Mouse (Mus musculus) heart, embryonic 13.5 days (tissue): ENCODE measurements around the gene Hmx3. TPM values are rescaled to one million over a fixed set of nuclear protein-coding genes. Genes with fewer than 3 reads are reported as not detected.

Source experiments
- ATAC-seq: fragments of 200-750 bp; cut with Nextera tagmentation; 2 replicates; pipeline ENCODE4 v1.8.0; 2017; ENCODE audit warnings: moderate TSS enrichment; ENCODE audit not compliant: insufficient number of reproducible peaks, low FRiP score, low TSS enrichment; ENCODE audit errors: extremely low read depth
- H3K27ac ChIP-seq: fragments of 300-500 bp; sonication (generic); replicated peaks from 2 replicates; pipeline ENCODE4 v1.5.1; 2015; ENCODE audit warnings: moderate library complexity, mild to moderate bottlenecking, inconsistent platforms
- H3K27me3 ChIP-seq: fragments of 300-500 bp; sonication (generic); replicated peaks from 2 replicates; pipeline ENCODE4 v1.6.1; 2015; ENCODE audit warnings: mild to moderate bottlenecking, inconsistent platforms
- H3K36me3 ChIP-seq: fragments of 300-500 bp; sonication (generic); 2 replicates; pipeline ENCODE4 v1.6.1; 2015; ENCODE audit warnings: mild to moderate bottlenecking, inconsistent platforms
- H3K4me1 ChIP-seq: fragments of 300-500 bp; sonication (generic); 2 replicates; pipeline ENCODE4 v1.6.1; 2015; ENCODE audit warnings: inconsistent platforms
- H3K4me2 ChIP-seq: fragments of 300-500 bp; sonication (generic); 2 replicates; pipeline ENCODE4 v1.6.1; 2015; ENCODE audit warnings: inconsistent platforms, mild to moderate bottlenecking, moderate library complexity
- H3K4me3 ChIP-seq: fragments of 300-500 bp; sonication (generic); 2 replicates; pipeline ENCODE4 v1.5.1; 2015; ENCODE audit warnings: moderate library complexity, mild to moderate bottlenecking, inconsistent platforms
- H3K9ac ChIP-seq: fragments of 300-500 bp; sonication (generic); 2 replicates; pipeline ENCODE4 v1.6.1; 2015; ENCODE audit warnings: inconsistent platforms, mild to moderate bottlenecking, moderate library complexity
- H3K9me3 ChIP-seq: fragments of 300-500 bp; sonication (generic); 2 replicates; pipeline ENCODE4 v1.6.1; 2016; ENCODE audit warnings: inconsistent platforms
- WGBS: fragments of 180-500 bp; shearing (Covaris S2); methylation state at CpG from one replicate; pipeline ENCODE4 v1.1.7; 2015; ENCODE audit warnings: mixed read lengths; 5-methylcytosine and 5-hydroxymethylcytosine counted together
- polyA plus RNA-seq: library from polyadenylated mRNA; unstranded; fragments of >200 nt; fragmentation: Nextera tagmentation; extraction: Ambion mirVana; gene quantifications from 2 replicates; pipeline ENCODE4 v1.2.1, GENCODE M21; 2015

Gene Hmx3
- polyA plus RNA-seq: not detected in 2 replicates

GRCm38 (mm10) chr7:131542115-131542871 lies at the start of gene Hmx3:
Hmx3 (plus strand) TSS chr7:131542867.
- WGBS: 1% methylated on average over 65 of the region's 65 CpGs
- H3K27ac ChIP-seq: no peak within 1 kb of the TSS
- no peaks in the 10 kb centered on the region for H3K9me3 ChIP-seq
- peak within 1 kb of the TSS; percentile 50 for H3K4me3 ChIP-seq
- peak within 1 kb of the TSS; percentile 71 for H3K4me2 ChIP-seq
- no peak within 1 kb of the TSS for H3K9ac ChIP-seq
- H3K36me3 ChIP-seq: no peaks in the 10 kb centered on the region
- H3K27me3 ChIP-seq: peaks cover 100% of the 10 kb centered on the region
- H3K4me1 ChIP-seq: peaks cover 29% of the 10 kb centered on the region
- ATAC-seq: no peak

GRCm38 (mm10) chr7:131503739-131504138 lies 38.9 kb upstream of the Hmx3 start:
- Histone ChIP-seq H3K4me1 (no peaks in the 10 kb centered on the region), H3K9ac (no peak overlapping the region), H3K27ac (no peak overlapping the region), H3K4me2 (no peak overlapping the region), H3K36me3 (no peaks in the 10 kb centered on the region), H3K27me3 (no peaks in the 10 kb centered on the region), H3K4me3 (no peak overlapping the region), H3K9me3 (no peaks in the 10 kb centered on the region)
- no peak for ATAC-seq
- 53% methylated on average over 2 of the region's 2 CpGs for WGBS

- under 1% methylated on average over 7 of the region's 7 CpGs for whole genome bisulfite sequencing
- no peaks in the 10 kb centered on the region for H3K9me3 ChIP-seq
- H3K27me3 ChIP-seq: peaks cover 94% of the 10 kb centered on the region
- H3K9ac ChIP-seq: no peak overlapping the region
- no peak overlapping the region for H3K4me2 ChIP-seq
- peaks cover 29% of the 10 kb centered on the region for H3K4me1 ChIP-seq
- no peaks in the 10 kb centered on the region for H3K36me3 ChIP-seq
- H3K27ac ChIP-seq: no peak overlapping the region
- ATAC-seq: no peak
- H3K4me3 ChIP-seq: no peak overlapping the region
These were observed 2.7 kb upstream of the Hmx3 start for GRCm38 (mm10) chr7:131539979-131540378.

- Histone ChIP-seq H3K27me3 (peaks cover 100% of the 10 kb centered on the region), H3K4me3 (peak overlapping the region; percentile 50), H3K9me3 (no peaks in the 10 kb centered on the region), H3K36me3 (no peaks in the 10 kb centered on the region), H3K9ac (no peak overlapping the region), H3K27ac (no peak overlapping the region), H3K4me1 (peaks cover 29% of the 10 kb centered on the region), H3K4me2 (peak overlapping the region; percentile 71)
- WGBS: 3% methylated on average over 41 of the region's 41 CpGs
- ATAC-seq: no peak
These were observed 1.2 kb upstream of the Hmx3 start for GRCm38 (mm10) chr7:131541184-131542114.

GRCm38 (mm10) chr7:131542872-131543622 lies 380 bp downstream of the Hmx3 start:
- H3K27me3 ChIP-seq: peaks cover 100% of the 10 kb centered on the region
- under 1% methylated on average over 71 of the region's 71 CpGs for WGBS
- peak overlapping the region; percentile 50 for H3K4me3 ChIP-seq
- ATAC-seq: no peak
- H3K36me3 ChIP-seq: no peaks in the 10 kb centered on the region
- H3K4me2 ChIP-seq: peak overlapping the region; percentile 71
- H3K9me3 ChIP-seq: no peaks in the 10 kb centered on the region
- H3K9ac ChIP-seq: no peak overlapping the region
- H3K27ac ChIP-seq: no peak overlapping the region
- peaks cover 29% of the 10 kb centered on the region for H3K4me1 ChIP-seq

GRCm38 (mm10) chr7:131543623-131544481 lies 1.2 kb downstream of the Hmx3 start:
- H3K27me3 ChIP-seq: peaks cover 100% of the 10 kb centered on the region
- H3K9ac ChIP-seq: no peak overlapping the region
- H3K4me2 ChIP-seq: peak overlapping the region; percentile 71
- no peak overlapping the region for H3K27ac ChIP-seq
- peak overlapping the region; percentile 50 for H3K4me3 ChIP-seq
- under 1% methylated on average over 75 of the region's 75 CpGs for WGBS
- ATAC-seq: no peak
- H3K36me3 ChIP-seq: no peaks in the 10 kb centered on the region
- peaks cover 29% of the 10 kb centered on the region for H3K4me1 ChIP-seq
- no peaks in the 10 kb centered on the region for H3K9me3 ChIP-seq

- Histone ChIP-seq H3K9me3 (no peaks in the 10 kb centered on the region), H3K36me3 (no peaks in the 10 kb centered on the region), H3K4me1 (peaks cover 29% of the 10 kb centered on the region), H3K4me3 (no peak overlapping the region), H3K27me3 (peaks cover 100% of the 10 kb centered on the region), H3K4me2 (no peak overlapping the region), H3K27ac (no peak overlapping the region), H3K9ac (no peak overlapping the region)
- no peak for ATAC-seq
- WGBS: 0% methylated on average over 5 of the region's 5 CpGs
These were observed 2.2 kb downstream of the Hmx3 start for GRCm38 (mm10) chr7:131544871-131545270.

GRCm38 (mm10) chr7:131545701-131546385 lies 3.2 kb downstream of the Hmx3 start:
- Histone ChIP-seq H3K27me3 (peaks cover 100% of the 10 kb centered on the region), H3K4me2 (no peak overlapping the region), H3K36me3 (no peaks in the 10 kb centered on the region), H3K9me3 (no peaks in the 10 kb centered on the region), H3K9ac (no peak overlapping the region), H3K27ac (no peak overlapping the region), H3K4me1 (peaks cover 29% of the 10 kb centered on the region), H3K4me3 (no peak overlapping the region)
- ATAC-seq: no peak
- 3% methylated on average over 13 of the region's 13 CpGs for WGBS

- peaks cover 29% of the 10 kb centered on the region for H3K4me1 ChIP-seq
- no peaks in the 10 kb centered on the region for H3K9me3 ChIP-seq
- ATAC-seq: no peak
- H3K4me2 ChIP-seq: no peak overlapping the region
- no peak overlapping the region for H3K4me3 ChIP-seq
- H3K9ac ChIP-seq: no peak overlapping the region
- no peak overlapping the region for H3K27ac ChIP-seq
- H3K36me3 ChIP-seq: no peaks in the 10 kb centered on the region
- H3K27me3 ChIP-seq: peaks cover 100% of the 10 kb centered on the region
- 1% methylated on average over 2 of the region's 2 CpGs for WGBS
These were observed 3.8 kb downstream of the Hmx3 start for GRCm38 (mm10) chr7:131546423-131546822.

GRCm38 (mm10) chr7:131547481-131547880 lies 4.8 kb downstream of the Hmx3 start:
- H3K4me1 ChIP-seq: peaks cover 21% of the 10 kb centered on the region
- no peaks in the 10 kb centered on the region for H3K9me3 ChIP-seq
- H3K9ac ChIP-seq: no peak overlapping the region
- no peak overlapping the region for H3K4me3 ChIP-seq
- no peaks in the 10 kb centered on the region for H3K36me3 ChIP-seq
- ATAC-seq: no peak
- H3K4me2 ChIP-seq: no peak overlapping the region
- H3K27ac ChIP-seq: no peak overlapping the region
- peaks cover 100% of the 10 kb centered on the region for H3K27me3 ChIP-seq
- 1% methylated on average over 5 of the region's 5 CpGs for WGBS
